Mouse (Mus musculus) midbrain, embryonic 12.5 days (tissue): Measurements from ENCODE around the gene Vasp. TPM values are rescaled to one million over a fixed set of nuclear protein-coding genes. Genes with fewer than 3 reads are reported as not detected.

Experiments used
- ATAC-seq: fragments of 200-750 bp; cut with Nextera tagmentation; 2 replicates; pipeline ENCODE4 v1.8.0; 2017; ENCODE audit warnings: low read depth, moderate TSS enrichment, moderate library complexity; ENCODE audit not compliant: low FRiP score
- H3K27ac ChIP-seq: fragments of 300-500 bp; sonication (generic); replicated peaks from 2 replicates; pipeline ENCODE4 v1.5.1; 2016; ENCODE audit warnings: mild to moderate bottlenecking
- H3K27me3 ChIP-seq: fragments of 300-500 bp; sonication (generic); 2 replicates; pipeline ENCODE4 v1.6.1; 2016; ENCODE audit warnings: mild to moderate bottlenecking
- H3K36me3 ChIP-seq: fragments of 300-500 bp; sonication (generic); 2 replicates; pipeline ENCODE4 v1.6.1; 2016
- H3K4me1 ChIP-seq: fragments of 300-500 bp; sonication (generic); 2 replicates; pipeline ENCODE4 v1.6.1; 2016
- H3K4me2 ChIP-seq: fragments of 300-500 bp; sonication (generic); replicated peaks from 2 replicates; pipeline ENCODE4 v1.6.1; 2016; ENCODE audit warnings: mild to moderate bottlenecking, moderate library complexity
- H3K4me3 ChIP-seq: fragments of 300-500 bp; sonication (generic); 2 replicates; pipeline ENCODE4 v1.5.1; 2016; ENCODE audit warnings: mild to moderate bottlenecking
- H3K9ac ChIP-seq: fragments of 300-500 bp; sonication (generic); replicated peaks from 2 replicates; pipeline ENCODE4 v1.6.1; 2016; ENCODE audit warnings: mild to moderate bottlenecking, moderate library complexity
- H3K9me3 ChIP-seq: fragments of 300-500 bp; sonication (generic); 2 replicates; pipeline ENCODE4 v1.6.1; 2016; ENCODE audit warnings: mild to moderate bottlenecking
- WGBS: fragments of 180-500 bp; shearing (Covaris S2); methylation state at CpG from one replicate; pipeline ENCODE4 v1.1.7; 2016; 5-methylcytosine and 5-hydroxymethylcytosine counted together
- polyA plus RNA-seq: library from polyadenylated mRNA; unstranded; fragments of >200 nt; fragmentation: Nextera tagmentation; extraction: Ambion mirVana; gene quantifications from 2 replicates; pipeline ENCODE4 v1.2.1, GENCODE M21; 2016

The Vasp gene
- polyA plus RNA-seq, 1 experiment from 2014 or later, result 47.1 TPM

- H3K9ac ChIP-seq, result peak overlapping the region; percentile 28; the same call in 1 of the 2 replicates
Observed at GRCm38 (mm10) chr7:19301461-19302263, 30.0 kb upstream of the Vasp start.

GRCm38 (mm10) chr7:19300501-19301421, 29.1 kb upstream of the Vasp start:
- peaks cover 28% of the 10 kb centered on the region for H3K4me1 ChIP-seq
- H3K4me3 ChIP-seq, result peak overlapping the region; percentile 47
- peak; percentile 71; the same call in 1 of the 2 replicates for ATAC-seq
- H3K27me3 ChIP-seq, result peaks cover 46% of the 10 kb centered on the region
- H3K9me3 ChIP-seq, result no peaks in the 10 kb centered on the region
- peak overlapping the region; percentile 54 for H3K4me2 ChIP-seq
- H3K27ac ChIP-seq, result no peak overlapping the region
- WGBS, result under 1% methylated on average over 29 of the region's 29 CpGs
- H3K36me3 ChIP-seq, result no peaks in the 10 kb centered on the region
- peak overlapping the region; percentile 46; the same call in 1 of the 2 replicates for H3K9ac ChIP-seq

More at GRCm38 (mm10) chr7:19301461-19302263, 30.0 kb upstream of the Vasp start:
- Histone ChIP-seq H3K4me3 (peak overlapping the region; percentile 32), H3K27ac (no peak overlapping the region), H3K4me1 (peaks cover 28% of the 10 kb centered on the region), H3K9me3 (no peaks in the 10 kb centered on the region), H3K36me3 (no peaks in the 10 kb centered on the region), H3K27me3 (peaks cover 55% of the 10 kb centered on the region), H3K4me2 (peak overlapping the region; percentile 54)
- 9% methylated on average over 16 of the region's 16 CpGs for WGBS
- no peak for ATAC-seq

GRCm38 (mm10) chr7:19299194-19299593, 27.6 kb upstream of the Vasp start:
- no peak overlapping the region for H3K27ac ChIP-seq
- H3K4me3 ChIP-seq, result no peak overlapping the region
- H3K36me3 ChIP-seq, result peaks cover 7% of the 10 kb centered on the region
- H3K4me2 ChIP-seq, result no peak overlapping the region
- ATAC-seq, result no peak
- no peak overlapping the region for H3K9ac ChIP-seq
- H3K4me1 ChIP-seq, result peaks cover 17% of the 10 kb centered on the region
- WGBS, result 19% methylated on average over 3 of the region's 3 CpGs
- H3K9me3 ChIP-seq, result no peaks in the 10 kb centered on the region
- H3K27me3 ChIP-seq, result peaks cover 31% of the 10 kb centered on the region

GRCm38 (mm10) chr7:19297794-19298193, 26.2 kb upstream of the Vasp start:
- 92% methylated on average over 5 of the region's 5 CpGs for WGBS

GRCm38 (mm10) chr7:19297034-19297433, 25.4 kb upstream of the Vasp start:
- no peaks in the 10 kb centered on the region for H3K9me3 ChIP-seq
- no peak overlapping the region for H3K27ac ChIP-seq
- no peak overlapping the region for H3K9ac ChIP-seq
- WGBS, result 90% methylated on average over 6 of the region's 6 CpGs
- ATAC-seq, result no peak
- H3K4me1 ChIP-seq, result peaks cover 10% of the 10 kb centered on the region
- H3K36me3 ChIP-seq, result peaks cover 22% of the 10 kb centered on the region
- no peak overlapping the region for H3K4me3 ChIP-seq
- H3K4me2 ChIP-seq, result no peak overlapping the region
- peaks cover 9% of the 10 kb centered on the region for H3K27me3 ChIP-seq

More at GRCm38 (mm10) chr7:19297794-19298193, 26.2 kb upstream of the Vasp start:
- no peak for ATAC-seq
- no peak overlapping the region for H3K9ac ChIP-seq
- no peaks in the 10 kb centered on the region for H3K9me3 ChIP-seq
- H3K4me1 ChIP-seq, result peaks cover 12% of the 10 kb centered on the region
- H3K36me3 ChIP-seq, result peaks cover 21% of the 10 kb centered on the region
- no peak overlapping the region for H3K27ac ChIP-seq
- H3K4me2 ChIP-seq, result no peak overlapping the region
- H3K4me3 ChIP-seq, result no peak overlapping the region
- H3K27me3 ChIP-seq, result peaks cover 17% of the 10 kb centered on the region

GRCm38 (mm10) chr7:19295503-19296185, 24.0 kb upstream of the Vasp start:
- peak; percentile 80 for ATAC-seq

GRCm38 (mm10) chr7:19290969-19291596, 19.5 kb upstream of the Vasp start:
- Histone ChIP-seq H3K4me3 (peak overlapping the region; percentile 26), H3K27ac (peak overlapping the region; percentile 74), H3K27me3 (no peaks in the 10 kb centered on the region), H3K9me3 (no peaks in the 10 kb centered on the region), H3K36me3 (peaks cover 54% of the 10 kb centered on the region), H3K4me1 (peaks cover 17% of the 10 kb centered on the region), H3K9ac (peak overlapping the region; percentile 40; the same call in 1 of the 2 replicates), H3K4me2 (peak overlapping the region; percentile 49)
- WGBS, result 1% methylated on average over 20 of the region's 20 CpGs
- peak; percentile 45; the same call in 1 of the 2 replicates for ATAC-seq

More at GRCm38 (mm10) chr7:19295503-19296185, 24.0 kb upstream of the Vasp start:
- Histone ChIP-seq H3K27ac (no peak overlapping the region), H3K9ac (0 out of 2 replicates have a peak overlapping the region, but pooled peaks have one; percentile 20), H3K36me3 (peaks cover 22% of the 10 kb centered on the region), H3K4me1 (peaks cover 14% of the 10 kb centered on the region), H3K9me3 (no peaks in the 10 kb centered on the region), H3K4me3 (0 out of 2 replicates have a peak overlapping the region, but pooled peaks have one; percentile 9), H3K4me2 (peak overlapping the region; percentile 39), H3K27me3 (no peaks in the 10 kb centered on the region)
- 21% methylated on average over 22 of the region's 22 CpGs for WGBS

- H3K27me3 ChIP-seq, result peaks cover 19% of the 10 kb centered on the region
- no peak overlapping the region for H3K4me3 ChIP-seq
- no peak for ATAC-seq
- peaks cover 18% of the 10 kb centered on the region for H3K4me1 ChIP-seq
- no peak overlapping the region for H3K4me2 ChIP-seq
- H3K27ac ChIP-seq, result no peak overlapping the region
- no peaks in the 10 kb centered on the region for H3K9me3 ChIP-seq
- no peak overlapping the region for H3K9ac ChIP-seq
- 35% methylated on average over 4 of the region's 4 CpGs for WGBS
- H3K36me3 ChIP-seq, result peaks cover 33% of the 10 kb centered on the region
Observed at GRCm38 (mm10) chr7:19284763-19285162, 13.1 kb upstream of the Vasp start.

- Histone ChIP-seq H3K9ac (peak overlapping the region; percentile 97), H3K27me3 (peaks cover 32% of the 10 kb centered on the region), H3K36me3 (peaks cover 23% of the 10 kb centered on the region), H3K4me2 (peak overlapping the region; percentile 76), H3K9me3 (no peaks in the 10 kb centered on the region), H3K27ac (peak overlapping the region; percentile 0; the same call in 1 of the 2 replicates), H3K4me3 (peak overlapping the region; percentile 90), H3K4me1 (peaks cover 26% of the 10 kb centered on the region)
- WGBS, result 30% methylated on average over 14 of the region's 14 CpGs
- ATAC-seq, result no peak
Observed at GRCm38 (mm10) chr7:19283406-19283804, 11.8 kb upstream of the Vasp start.

- peak; percentile 82 for ATAC-seq
- H3K4me3 ChIP-seq, result peak overlapping the region; percentile 90
- H3K4me1 ChIP-seq, result peaks cover 26% of the 10 kb centered on the region
- 1% methylated on average over 35 of the region's 35 CpGs for WGBS
- peaks cover 37% of the 10 kb centered on the region for H3K27me3 ChIP-seq
- H3K4me2 ChIP-seq, result peak overlapping the region; percentile 76
- no peaks in the 10 kb centered on the region for H3K9me3 ChIP-seq
- peak overlapping the region; percentile 97 for H3K9ac ChIP-seq
- H3K27ac ChIP-seq, result peak overlapping the region; percentile 89
- peaks cover 19% of the 10 kb centered on the region for H3K36me3 ChIP-seq
Observed at GRCm38 (mm10) chr7:19282791-19283405, 11.3 kb upstream of the Vasp start.
